Mouse (Mus musculus) kidney, postnatal 4 days (tissue): ENCODE measurements at regions not wholly inside any gene's neighbourhood (a gene's known extent, or its start where the extent isn't known, plus 50 kb on each side); places are given as distances from the start of the nearest gene placed in this dataset.
A peak's percentile ranks its signal among the peaks of the same experiment; 100 is the strongest.
"Not testable (repeated sequence)": the region's sequence is repeated elsewhere in the genome, so short reads cannot be mapped to it uniquely, and the experiment has no call there.

ENCODE experiments used
- DNase-seq, 2 experiments: peaks; one replicate each; pipeline ENCODE4 v3.0.0; 2021; ENCODE audit warnings: mixed read lengths in 2 of 2

- DNase-seq = no peak
These were observed 236.8 kb upstream of the Rarb start for GRCm38 (mm10) chr14:17055741-17056140.

- DNase-seq = peak in 1 of 2 experiments; percentile 9
These were observed 235.4 kb upstream of the Rarb start for GRCm38 (mm10) chr14:17054381-17054780.

GRCm38 (mm10) chr14:17046808-17047207 lies 227.9 kb upstream of the Rarb start:
- DNase-seq = no peak

- DNase-seq = no peak
These were observed 226.6 kb upstream of the Rarb start for GRCm38 (mm10) chr14:17045426-17046132.

- peak in 1 of 2 experiments; percentile 9 for DNase-seq
These were observed 201.8 kb upstream of the Rarb start for GRCm38 (mm10) chr14:17020603-17021356.

- DNase-seq = no peak
These were observed 194.0 kb upstream of the Rarb start for GRCm38 (mm10) chr14:17012931-17013330.

GRCm38 (mm10) chr14:17012200-17012599 lies 193.2 kb upstream of the Rarb start:
- DNase-seq = no peak

GRCm38 (mm10) chr14:17005194-17006018 lies 186.4 kb upstream of the Rarb start:
- peak; percentile 14 to 36 for DNase-seq

GRCm38 (mm10) chr14:17004714-17005113 lies 185.8 kb upstream of the Rarb start:
- no peak for DNase-seq

- DNase-seq = no peak
These were observed 177.8 kb upstream of the Rarb start for GRCm38 (mm10) chr14:16996716-16997115.

- not testable (repeated sequence) for DNase-seq
These were observed 152.0 kb upstream of the Rarb start for GRCm38 (mm10) chr14:16970911-16971310.

- no peak for DNase-seq
These were observed 145.9 kb upstream of the Rarb start for GRCm38 (mm10) chr14:16964717-16965391.

GRCm38 (mm10) chr14:16962216-16962826 lies 143.4 kb upstream of the Rarb start:
- no peak for DNase-seq

GRCm38 (mm10) chr14:16957802-16958201 lies 138.8 kb upstream of the Rarb start:
- DNase-seq = peak; percentile 82 to 86

- DNase-seq = no peak
These were observed 135.8 kb upstream of the Rarb start for GRCm38 (mm10) chr14:16954511-16955443.

GRCm38 (mm10) chr14:16948736-16949135 lies 129.8 kb upstream of the Rarb start:
- DNase-seq = no peak

- no peak for DNase-seq
These were observed 125.5 kb upstream of the Rarb start for GRCm38 (mm10) chr14:16944441-16944840.

GRCm38 (mm10) chr14:16943531-16943930 lies 124.6 kb upstream of the Rarb start:
- DNase-seq = no peak

- no peak for DNase-seq
These were observed 108.2 kb upstream of the Rarb start for GRCm38 (mm10) chr14:16927136-16927535.

- peak in 1 of 2 experiments; percentile 3 for DNase-seq
These were observed 82.7 kb upstream of the Rarb start for GRCm38 (mm10) chr14:16901534-16902147.
